Mouse (Mus musculus): ENCODE data around the gene Cds2. TPM values are rescaled to one million over a fixed set of nuclear protein-coding genes. Genes with fewer than 3 reads are reported as not detected.
A peak's percentile ranks its signal among the peaks of the same experiment; 100 is the strongest.

Cds2 gene
- 135 and 142 TPM in 2 replicates for total RNA-seq (2014; rRNA removed)
- polyA plus RNA-seq (2015; fragmentation: Nextera tagmentation; extraction: Ambion mirVana): 32.6 and 33.3 TPM in 2 replicates

GRCm38 (mm10) chr2:132262879-132263398 lies at the start of gene Cds2:
Gene Cds2, plus strand, starts transcription at chr2:132263148.
- Histone ChIP-seq H3K36me3 (ENCODE audit: insufficient read depth, low read length) (no peaks in the 10 kb centered on the region), H3K9ac (replicated peaks; ENCODE audit: low read length, poor library complexity, severe bottlenecking) (peak within 1 kb of the TSS; percentile 90), H3K4me2 (ENCODE audit: low read depth, low read length, poor library complexity, severe bottlenecking) (peak within 1 kb of the TSS; percentile 67), H3K4me1 (ENCODE audit: insufficient read depth, low read length) (peaks cover 6% of the 10 kb centered on the region), H3K27me3 (ENCODE audit: insufficient read depth, low read length) (no peaks in the 10 kb centered on the region), H3K4me3 (ENCODE audit: low read depth, low read length) (peak within 1 kb of the TSS; percentile 98), H3K9me3 (ENCODE audit: low read length) (no peaks in the 10 kb centered on the region), H3K27ac (ENCODE audit: low read depth, low read length) (peak within 1 kb of the TSS; percentile 79)
- TF ChIP-seq CTCF (IDR thresholded peaks at IDR 0.05): peak; percentile 93
- ATAC-seq (ENCODE audit: low FRiP score) (peak; percentile 99), DNase-seq (ENCODE audit: low spot score) (peak; percentile 99)
- 2% methylated on average over 42 of the region's 49 CpGs for whole genome bisulfite sequencing

GRCm38 (mm10) chr2:132221611-132222073 lies 41.3 kb upstream of the Cds2 start:
- Histone ChIP-seq H3K4me3 (ENCODE audit: low read depth, low read length) (no peak overlapping the region), H3K4me2 (ENCODE audit: low read depth, low read length, poor library complexity, severe bottlenecking) (no peak overlapping the region), H3K36me3 (ENCODE audit: insufficient read depth, low read length) (no peaks in the 10 kb centered on the region), H3K27me3 (ENCODE audit: insufficient read depth, low read length) (no peaks in the 10 kb centered on the region), H3K4me1 (ENCODE audit: insufficient read depth, low read length) (no peaks in the 10 kb centered on the region), H3K9me3 (ENCODE audit: low read length) (no peaks in the 10 kb centered on the region), H3K27ac (ENCODE audit: low read depth, low read length) (no peak overlapping the region), H3K9ac (replicated peaks; ENCODE audit: low read length, poor library complexity, severe bottlenecking) (no peak overlapping the region)
- TF ChIP-seq CTCF (IDR thresholded peaks at IDR 0.05): no peak
- ATAC-seq (ENCODE audit: low FRiP score): no peak
- WGBS: 58% methylated on average over 11 of the region's 11 CpGs
- DNase-seq (ENCODE audit: low spot score): no peak

- ATAC-seq (ENCODE audit: low FRiP score) (no peak), DNase-seq (ENCODE audit: low spot score) (no peak)
- Histone ChIP-seq H3K9ac (replicated peaks; ENCODE audit: low read length, poor library complexity, severe bottlenecking) (no peak overlapping the region), H3K27me3 (ENCODE audit: insufficient read depth, low read length) (no peaks in the 10 kb centered on the region), H3K4me1 (ENCODE audit: insufficient read depth, low read length) (no peaks in the 10 kb centered on the region), H3K9me3 (ENCODE audit: low read length) (no peaks in the 10 kb centered on the region), H3K36me3 (ENCODE audit: insufficient read depth, low read length) (no peaks in the 10 kb centered on the region), H3K27ac (ENCODE audit: low read depth, low read length) (no peak overlapping the region), H3K4me2 (ENCODE audit: low read depth, low read length, poor library complexity, severe bottlenecking) (no peak overlapping the region), H3K4me3 (ENCODE audit: low read depth, low read length) (no peak overlapping the region)
- 86% methylated on average over 4 of the region's 4 CpGs for WGBS
- no peak for TF ChIP-seq CTCF (IDR thresholded peaks at IDR 0.05)
Observed at GRCm38 (mm10) chr2:132224359-132224758, 38.6 kb upstream of the Cds2 start.

GRCm38 (mm10) chr2:132232413-132232945 lies 30.5 kb upstream of the Cds2 start:
- no peak overlapping the region for H3K27ac ChIP-seq (ENCODE audit: low read depth, low read length)
- no peaks in the 10 kb centered on the region for H3K9me3 ChIP-seq (ENCODE audit: low read length)
- ATAC-seq (ENCODE audit: low FRiP score) (no peak), DNase-seq (ENCODE audit: low spot score) (no peak)
- no peaks in the 10 kb centered on the region for H3K27me3 ChIP-seq (ENCODE audit: insufficient read depth, low read length)
- no peak for TF ChIP-seq CTCF (IDR thresholded peaks at IDR 0.05)
- no peak overlapping the region for H3K4me3 ChIP-seq (ENCODE audit: low read depth, low read length)
- 64% methylated on average over 3 of the region's 3 CpGs for WGBS
- H3K9ac ChIP-seq (replicated peaks; ENCODE audit: low read length, poor library complexity, severe bottlenecking): no peak overlapping the region
- no peak overlapping the region for H3K4me2 ChIP-seq (ENCODE audit: low read depth, low read length, poor library complexity, severe bottlenecking)
- H3K4me1 ChIP-seq (ENCODE audit: insufficient read depth, low read length): no peaks in the 10 kb centered on the region
- no peaks in the 10 kb centered on the region for H3K36me3 ChIP-seq (ENCODE audit: insufficient read depth, low read length)

GRCm38 (mm10) chr2:132233985-132234765 lies 28.8 kb upstream of the Cds2 start:
- H3K9me3 ChIP-seq (ENCODE audit: low read length): no peaks in the 10 kb centered on the region
- no peak for DNase-seq (ENCODE audit: low spot score)
- H3K9ac ChIP-seq (replicated peaks; ENCODE audit: low read length, poor library complexity, severe bottlenecking): no peak overlapping the region
- H3K4me1 ChIP-seq (ENCODE audit: insufficient read depth, low read length): no peaks in the 10 kb centered on the region
- H3K4me2 ChIP-seq (ENCODE audit: low read depth, low read length, poor library complexity, severe bottlenecking): no peak overlapping the region
- TF ChIP-seq CTCF (IDR thresholded peaks at IDR 0.05): no peak
- no peak for ATAC-seq (ENCODE audit: low FRiP score)
- no peak overlapping the region for H3K27ac ChIP-seq (ENCODE audit: low read depth, low read length)
- no peaks in the 10 kb centered on the region for H3K36me3 ChIP-seq (ENCODE audit: insufficient read depth, low read length)
- WGBS: 85% methylated on average over 16 of the region's 16 CpGs
- no peaks in the 10 kb centered on the region for H3K27me3 ChIP-seq (ENCODE audit: insufficient read depth, low read length)
- no peak overlapping the region for H3K4me3 ChIP-seq (ENCODE audit: low read depth, low read length)

- Histone ChIP-seq H3K4me2 (ENCODE audit: low read depth, low read length, poor library complexity, severe bottlenecking) (no peak overlapping the region), H3K4me1 (ENCODE audit: insufficient read depth, low read length) (no peaks in the 10 kb centered on the region), H3K27ac (ENCODE audit: low read depth, low read length) (no peak overlapping the region), H3K4me3 (ENCODE audit: low read depth, low read length) (no peak overlapping the region), H3K27me3 (ENCODE audit: insufficient read depth, low read length) (no peaks in the 10 kb centered on the region), H3K36me3 (ENCODE audit: insufficient read depth, low read length) (no peaks in the 10 kb centered on the region), H3K9ac (replicated peaks; ENCODE audit: low read length, poor library complexity, severe bottlenecking) (no peak overlapping the region), H3K9me3 (ENCODE audit: low read length) (no peaks in the 10 kb centered on the region)
- no peak for DNase-seq (ENCODE audit: low spot score)
- WGBS: 63% methylated on average over 2 of the region's 2 CpGs
- ATAC-seq (ENCODE audit: low FRiP score): no peak
- TF ChIP-seq CTCF (IDR thresholded peaks at IDR 0.05): no peak
Observed at GRCm38 (mm10) chr2:132235291-132235690, 27.7 kb upstream of the Cds2 start.

Data from midbrain, postnatal 0 days (tissue).